In genomic region chr4:71839134-71839802, GRCm38 (mm10) we compare ENCODE assay signal across 9 mouse cellular contexts.
DNase-seq lines count a peak whose midpoint lies in the region; ATAC-seq and TF ChIP-seq lines count a peak whose summit lies in the region.
"Had no signal": no experiment of that assay in that cellular context is flagged by ENCODE, and none has a peak within 500 bp of the region (broad histone marks: within the 10 kb centered on the region; RNA-seq: fewer than 3 reads in every experiment).

No protein-coding gene starts in this region.

- peak; percentile 30 for DNase-seq in gastrocnemius, postnatal 25 days
- DNase-seq in gastrocnemius, postnatal 36 days: no peak
- DNase-seq in midbrain, postnatal 0 days (ENCODE audit: low spot score): peak; percentile 9
- no peak for DNase-seq in midbrain, embryonic 10.5 days (ENCODE audit: low spot score)
- peak; percentile 35 for DNase-seq in kidney, postnatal 10 days
- peak; percentile 71 for DNase-seq in skeletal muscle tissue, adult 2 months (ENCODE audit: low read depth, low spot score)
- DNase-seq in adrenal gland, adult 2 months: no peak
- DNase-seq: liver, embryonic 13.5 days had no signal

- no peaks in the 10 kb centered on the region for H3K4me1 ChIP-seq in midbrain, postnatal 0 days (ENCODE audit: insufficient read depth, low read length)
- H3K4me1 ChIP-seq in midbrain, embryonic 10.5 days: no peaks in the 10 kb centered on the region
- H3K4me1 ChIP-seq: liver, embryonic 13.5 days had no signal

- H3K9me3 ChIP-seq in midbrain, postnatal 0 days (ENCODE audit: low read length): no peaks in the 10 kb centered on the region
- 0 out of 2 replicates have a peak, but pooled peaks cover 2% of the 10 kb centered on the region for H3K9me3 ChIP-seq in midbrain, embryonic 10.5 days (replicated peaks)
- H3K9me3 ChIP-seq: liver, embryonic 13.5 days had no signal

- H3K9ac ChIP-seq in midbrain, postnatal 0 days (replicated peaks; ENCODE audit: low read length, poor library complexity, severe bottlenecking): no peak overlapping the region
- H3K9ac ChIP-seq: liver, embryonic 13.5 days had no signal

- no peak for TF ChIP-seq CTCF in midbrain, postnatal 0 days (IDR thresholded peaks at IDR 0.05)

- H3K36me3 ChIP-seq in midbrain, postnatal 0 days (ENCODE audit: insufficient read depth, low read length): no peaks in the 10 kb centered on the region
- H3K36me3 ChIP-seq in midbrain, embryonic 10.5 days: no peaks in the 10 kb centered on the region
- H3K36me3 ChIP-seq: liver, embryonic 13.5 days had no signal

- no peak overlapping the region for H3K27ac ChIP-seq in midbrain, postnatal 0 days (ENCODE audit: low read depth, low read length)
- no peak overlapping the region for H3K27ac ChIP-seq in midbrain, embryonic 10.5 days (replicated peaks)
- H3K27ac ChIP-seq: liver, embryonic 13.5 days had no signal

- no peak for ATAC-seq in midbrain, postnatal 0 days (ENCODE audit: low FRiP score)
- no peak for ATAC-seq in erythroid progenitor cell, adult 5-6 weeks (replicated peaks; ENCODE audit: low FRiP score, poor library complexity, severe bottlenecking)

- H3K27me3 ChIP-seq in midbrain, postnatal 0 days (ENCODE audit: insufficient read depth, low read length): no peaks in the 10 kb centered on the region
- no peaks in the 10 kb centered on the region for H3K27me3 ChIP-seq in midbrain, embryonic 10.5 days (ENCODE audit: low read depth, poor library complexity, severe bottlenecking)
- H3K27me3 ChIP-seq: liver, embryonic 13.5 days had no signal

- intact Hi-C loops in gastrocnemius, postnatal 36 days (cut with DNase I): no loop called here

- H3K4me2 ChIP-seq in midbrain, postnatal 0 days (ENCODE audit: low read depth, low read length, poor library complexity, severe bottlenecking): no peak overlapping the region
- H3K4me2 ChIP-seq: liver, embryonic 13.5 days had no signal

- 74% methylated on average over 3 of the region's 3 CpGs for WGBS in midbrain, postnatal 0 days
- 82% methylated on average over 3 of the region's 3 CpGs for WGBS in midbrain, embryonic 10.5 days

- H3K4me3 ChIP-seq in midbrain, postnatal 0 days (ENCODE audit: low read depth, low read length): no peak overlapping the region
- H3K4me3 ChIP-seq in midbrain, embryonic 10.5 days: no peak overlapping the region
- H3K4me3 ChIP-seq: liver, embryonic 13.5 days had no signal

Comparison
In these comparisons a context has a peak if more than half of its experiments do, and no peak if none do; other contexts are left out.
1. DNase-seq: peak in gastrocnemius, postnatal 25 days (single experiment), midbrain, postnatal 0 days (single experiment), kidney, postnatal 10 days (single experiment) and skeletal muscle tissue, adult 2 months (single experiment); none in gastrocnemius, postnatal 36 days (0 of 2), midbrain, embryonic 10.5 days (single experiment) and adrenal gland, adult 2 months (single experiment).